Mouse (Mus musculus) CD4-positive, CD25-positive, alpha-beta regulatory T cell, adult 4 months (primary cell): ENCODE results near the gene Plekha6. TPM values are rescaled to one million over a fixed set of nuclear protein-coding genes. Genes with fewer than 3 reads are reported as not detected.

Experiments
- ATAC-seq: one replicate; pipeline ENCODE4 v1.8.0; 2017
- polyA plus RNA-seq, 2 experiments: library from polyadenylated mRNA; unstranded; fragments of 100-300 nt; shearing (Covaris generic); gene quantifications; one replicate each; pipeline ENCODE4 v1.2.1; 2017

Gene Plekha6
- polyA plus RNA-seq, 2 experiments from 2014 or later, result not detected

GRCm38 (mm10) chr1:133279632-133280093, 115.7 kb downstream of the Plekha6 start:
- ATAC-seq, result no peak

DNA sequence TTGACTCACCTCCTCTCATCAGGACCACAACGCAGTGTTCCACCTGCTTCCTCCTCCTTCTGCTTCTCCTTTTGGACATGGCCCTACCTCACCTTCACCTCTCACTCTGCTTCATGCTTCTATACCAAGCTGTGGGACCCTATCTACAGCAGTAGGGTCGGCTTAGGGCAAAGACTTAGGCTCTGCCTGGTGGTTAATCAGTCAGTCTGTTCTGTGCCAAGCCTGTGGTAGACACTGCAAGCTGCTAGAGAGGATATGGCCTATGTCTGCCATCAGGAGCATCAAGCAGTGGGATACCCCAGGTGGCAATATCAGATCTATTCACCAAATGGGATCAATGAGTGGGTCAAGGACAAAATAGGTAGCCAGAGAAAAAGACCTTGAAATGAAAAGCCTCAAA, 116.5 kb downstream of the Plekha6 start:
- no peak for ATAC-seq

GRCm38 (mm10) chr1:133285907-133286306, 121.9 kb downstream of the Plekha6 start:
- no peak for ATAC-seq

GRCm38 (mm10) chr1:133287051-133287450, 123.0 kb downstream of the Plekha6 start:
- no peak for ATAC-seq

- ATAC-seq, result no peak
Observed at GRCm38 (mm10) chr1:133287880-133288279, 123.9 kb downstream of the Plekha6 start.

DNA sequence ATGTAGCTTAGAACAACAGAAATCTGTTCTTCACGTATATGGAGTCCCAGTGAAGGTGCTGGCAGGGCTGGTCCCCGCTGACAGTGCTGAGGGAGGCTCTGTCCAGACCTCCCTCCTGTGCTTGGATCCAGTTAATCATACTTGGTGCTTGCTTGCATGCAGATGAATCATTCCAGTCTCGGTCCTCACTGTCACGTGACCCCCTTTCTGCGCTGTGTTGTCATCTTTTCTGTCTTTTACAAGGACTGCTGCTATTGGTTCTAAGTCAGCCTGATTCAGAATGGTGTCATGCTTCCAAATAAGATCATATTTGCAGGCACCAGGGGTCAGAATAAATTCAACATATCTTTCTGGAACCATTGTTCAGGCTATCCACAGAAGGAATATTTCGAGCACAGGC, 127.9 kb downstream of the Plekha6 start:
- ATAC-seq, result no peak

- ATAC-seq, result no peak
Observed at GRCm38 (mm10) chr1:133292608-133293007, 128.6 kb downstream of the Plekha6 start.

DNA sequence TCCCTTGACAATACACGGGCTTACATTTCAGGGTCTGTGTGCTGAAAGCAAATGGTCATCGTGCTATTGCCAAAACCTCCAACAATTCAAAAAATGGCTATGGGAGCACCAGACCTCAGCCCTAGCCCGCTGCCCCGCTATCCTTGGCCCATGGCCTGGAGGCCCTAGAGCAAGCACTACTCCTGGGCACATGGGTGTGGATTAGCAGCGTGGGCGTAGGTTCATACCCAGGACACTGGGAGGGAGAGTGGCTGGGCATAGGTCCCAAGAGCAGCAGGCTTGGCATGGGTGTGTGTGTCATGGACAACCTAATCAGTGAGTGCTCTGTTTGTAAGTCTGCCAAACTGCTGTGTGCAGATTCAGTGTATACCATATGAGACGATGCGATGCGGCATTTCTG, 132.4 kb downstream of the Plekha6 start:
- ATAC-seq, result no peak

DNA sequence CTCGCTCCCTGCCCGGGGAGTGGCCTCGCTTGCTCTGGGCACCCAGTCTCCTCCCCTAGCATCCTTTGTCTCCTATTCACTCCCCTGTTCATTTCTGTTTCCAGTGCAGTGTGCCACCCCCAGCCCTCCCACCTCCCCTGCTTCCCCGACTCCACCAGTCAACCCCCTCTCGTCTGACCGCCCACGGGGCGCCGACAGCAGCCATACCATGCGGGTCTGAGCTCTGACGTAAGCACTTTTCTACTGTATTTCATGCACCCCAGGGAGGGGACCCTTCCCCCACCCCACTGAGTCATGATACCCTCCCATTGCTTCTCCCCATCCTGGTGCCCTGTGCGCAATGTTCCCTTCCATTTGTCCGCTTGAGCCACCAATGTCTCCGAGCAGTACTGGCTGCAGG, 134.8 kb downstream of the Plekha6 start:
- no peak for ATAC-seq

DNA sequence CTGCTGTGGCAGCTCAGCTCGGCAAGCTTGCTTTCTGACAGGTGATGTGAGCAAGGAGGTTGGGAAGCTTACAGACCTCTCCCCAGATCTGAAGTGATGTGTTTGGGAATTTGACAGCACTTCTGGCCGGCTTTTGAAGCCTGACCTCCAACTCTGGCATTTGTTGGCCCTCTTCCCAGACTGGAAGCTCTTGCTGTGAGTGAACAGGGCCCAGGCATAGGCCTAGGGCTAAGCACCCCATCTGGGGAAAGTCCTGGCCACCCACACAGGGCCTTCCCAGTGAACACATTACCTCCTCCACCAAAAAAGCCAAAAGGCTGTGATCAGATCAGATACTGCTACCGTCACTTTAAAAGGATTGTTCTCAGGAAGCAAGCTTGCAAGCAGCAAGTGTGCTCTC, 138.5 kb downstream of the Plekha6 start:
- ATAC-seq, result no peak

DNA sequence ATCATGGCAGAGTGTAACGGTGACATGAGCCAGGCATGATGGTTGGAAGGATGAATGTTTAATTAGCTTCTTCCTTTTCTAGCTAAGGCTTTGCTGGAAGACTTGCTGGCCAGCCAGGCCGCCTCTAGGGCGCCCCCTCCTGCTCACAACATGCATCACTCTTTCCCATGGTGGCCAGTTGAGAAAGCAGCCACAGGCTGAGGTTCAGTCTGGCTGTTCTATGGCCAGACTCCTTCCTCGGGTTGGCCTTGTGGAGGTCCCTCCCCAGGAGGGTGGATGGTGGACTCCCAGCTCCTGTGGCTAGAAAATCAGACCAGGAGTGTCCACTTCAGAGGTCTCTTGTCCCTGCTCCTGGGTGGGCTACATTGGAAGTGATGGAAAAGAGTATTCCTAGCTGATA, 142.8 kb downstream of the Plekha6 start:
- ATAC-seq, result no peak

DNA sequence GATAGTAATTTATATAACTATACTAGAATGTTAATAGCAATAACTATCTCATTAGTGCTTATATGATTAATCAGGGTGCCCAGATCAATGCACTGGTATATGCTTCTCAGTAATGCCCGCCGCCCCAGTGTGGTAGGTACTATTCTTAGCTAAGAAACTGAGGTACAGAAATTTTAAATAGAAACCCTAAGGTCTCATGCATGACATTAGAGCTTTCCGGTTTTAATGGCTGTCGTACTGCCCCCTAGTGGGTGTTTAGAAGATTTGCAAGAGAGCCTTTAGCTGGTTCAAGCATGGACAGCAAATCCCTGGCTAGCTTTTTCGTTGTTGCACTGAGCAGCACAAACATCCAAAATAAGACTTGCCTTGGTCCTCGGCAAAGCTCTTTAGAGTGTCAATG, 143.3 kb downstream of the Plekha6 start:
- no peak for ATAC-seq

GRCm38 (mm10) chr1:133309652-133310267, 145.8 kb downstream of the Plekha6 start, which contains the start of gene Golt1a:
TSS of gene Golt1a (plus strand) at chr1:133309800.
- ATAC-seq, result no peak

DNA sequence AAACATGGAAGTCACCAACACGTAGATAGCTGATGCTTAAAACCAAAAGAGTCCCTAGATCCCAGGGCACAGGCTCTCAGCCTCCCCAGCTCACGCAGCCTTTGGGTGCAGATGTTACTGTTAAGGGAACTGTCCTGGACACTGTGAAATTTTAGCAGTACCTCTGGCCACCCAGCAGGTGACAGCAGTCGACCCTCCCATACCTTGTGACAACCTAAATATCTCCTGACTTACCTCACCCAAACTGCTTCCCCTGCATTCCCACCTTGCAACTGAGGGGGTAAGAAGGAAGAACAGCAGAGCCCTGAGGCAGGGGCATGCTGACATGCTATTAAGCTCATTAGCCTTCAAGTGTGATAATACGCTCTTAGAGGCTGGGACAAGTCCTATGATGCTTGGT, 147.2 kb downstream of the Plekha6 start:
- no peak for ATAC-seq

DNA sequence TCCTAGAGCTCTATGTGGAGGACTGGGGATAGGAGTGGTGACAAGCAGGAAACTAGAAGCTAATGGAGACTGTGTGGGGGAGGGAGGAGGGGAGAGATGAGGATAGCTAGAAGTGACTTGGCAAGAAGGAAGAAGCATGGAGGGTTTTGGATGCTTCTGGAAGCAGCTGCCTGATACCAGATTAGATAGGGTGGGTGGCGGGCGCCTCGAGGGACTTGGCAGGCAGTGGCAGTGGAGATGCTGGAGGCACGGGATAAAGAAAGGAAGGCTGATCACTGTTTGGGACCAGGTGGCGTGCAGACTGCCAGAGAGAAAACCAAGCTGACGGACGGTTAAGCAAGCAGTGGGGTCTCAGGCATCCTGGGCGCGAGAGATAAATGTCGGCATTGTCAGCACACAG, 147.9 kb downstream of the Plekha6 start:
- no peak for ATAC-seq

DNA sequence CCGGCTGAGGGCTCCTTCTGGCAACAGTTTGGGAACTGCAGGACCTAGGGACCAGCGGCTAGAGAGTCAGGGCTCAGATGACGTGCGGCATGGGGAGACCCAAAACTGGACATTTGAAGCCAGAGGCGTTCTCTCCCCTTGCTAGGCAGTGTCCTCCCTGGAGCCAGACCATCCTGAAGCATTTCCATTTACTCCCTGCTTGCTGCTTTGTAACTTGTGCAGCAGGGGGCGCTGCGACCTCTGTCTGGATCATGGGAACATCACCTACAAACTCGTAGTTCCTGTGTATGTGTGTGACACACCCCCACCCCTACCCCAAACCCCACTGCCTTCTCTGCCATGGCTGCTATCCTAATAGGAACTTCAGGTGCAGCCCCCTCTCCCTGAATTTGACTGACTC, 150.4 kb downstream of the Plekha6 start:
- no peak for ATAC-seq

DNA sequence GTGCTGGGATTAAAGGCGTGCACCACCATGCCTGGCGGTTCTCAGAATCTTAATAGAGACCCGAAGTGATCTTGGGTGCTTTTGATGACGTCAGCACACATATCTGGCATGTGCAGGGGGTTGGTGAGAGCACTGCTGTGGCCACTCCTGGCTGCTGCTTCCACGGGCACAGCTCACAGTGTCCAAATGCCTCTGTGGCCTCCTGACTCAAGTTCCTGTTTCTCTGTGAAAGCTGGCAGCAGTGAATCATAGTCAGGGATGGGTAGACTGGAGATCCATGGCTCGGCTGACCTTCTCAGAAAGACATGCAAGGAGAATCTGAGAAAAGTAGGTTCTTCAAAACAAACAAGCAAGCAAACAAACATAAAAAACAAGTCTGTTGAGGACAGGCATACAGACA, 151.8 kb downstream of the Plekha6 start:
- no peak for ATAC-seq

DNA sequence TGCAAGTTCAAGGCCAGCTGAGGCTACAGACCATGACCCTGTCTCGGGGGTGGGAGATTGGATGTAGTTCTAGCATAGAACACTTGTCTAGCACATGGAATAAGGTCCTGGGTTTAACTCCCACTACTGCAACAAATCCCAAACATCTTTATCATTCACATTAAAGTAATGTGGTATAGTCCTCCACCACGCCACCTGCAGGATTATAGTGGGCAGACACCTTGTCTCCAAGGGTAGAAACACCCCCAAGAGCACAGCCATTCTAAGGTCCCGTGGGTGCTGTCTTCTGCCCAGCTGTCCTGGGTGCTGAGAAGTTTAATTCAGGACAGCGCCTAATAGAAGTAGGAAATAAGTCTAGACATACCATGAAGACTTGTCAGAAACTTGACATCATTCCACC, 152.6 kb downstream of the Plekha6 start:
- no peak for ATAC-seq

- no peak for ATAC-seq
Observed at GRCm38 (mm10) chr1:133317149-133317548, 153.1 kb downstream of the Plekha6 start.

GRCm38 (mm10) chr1:133321267-133321925, 157.4 kb downstream of the Plekha6 start, which contains the start of gene Kiss1:
TSS of gene Kiss1 (plus strand) at chr1:133321875.
- no peak for ATAC-seq

- ATAC-seq, result no peak
Observed at GRCm38 (mm10) chr1:133323333-133323732, 159.3 kb downstream of the Plekha6 start.

GRCm38 (mm10) chr1:133325951-133326350, 161.9 kb downstream of the Plekha6 start:
- ATAC-seq, result no peak

- no peak for ATAC-seq
Observed at GRCm38 (mm10) chr1:133327094-133327493, 163.1 kb downstream of the Plekha6 start.

DNA sequence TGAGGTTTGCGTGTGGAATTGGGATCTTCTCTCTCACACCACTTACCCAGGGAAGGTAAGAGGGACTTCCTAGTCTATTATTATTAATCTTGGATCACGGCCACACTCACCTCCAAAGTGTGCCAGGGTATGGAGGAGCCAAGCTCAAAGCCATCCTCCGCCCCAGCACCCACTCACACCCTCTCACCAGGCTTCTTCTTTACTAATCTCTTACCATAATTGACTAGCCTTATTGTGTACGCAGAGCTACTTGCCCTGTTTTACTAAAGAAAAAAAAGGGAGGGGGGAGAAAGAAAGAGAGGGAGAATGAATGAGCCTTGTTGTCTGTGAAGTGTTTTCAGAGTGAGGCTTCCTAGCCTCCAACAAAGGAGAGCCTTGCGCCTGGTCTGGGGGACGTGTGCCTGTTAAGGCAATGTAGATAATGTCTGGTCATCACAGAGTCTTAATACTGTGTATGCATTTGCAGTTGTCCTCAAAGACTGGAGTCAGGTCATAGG, 164.3 kb downstream of the Plekha6 start:
- no peak for ATAC-seq
